Mouse (Mus musculus) kidney, adult 2 months (tissue): Measurements from ENCODE around the gene Ankrd60.

Experiments used
- CTCF ChIP-seq: fragments of 200-500 bp; conservative IDR thresholded peaks from 2 replicates; pipeline ENCODE4 v1.5.1; 2011; ENCODE audit warnings: low read depth, mild to moderate bottlenecking, control low read depth, low read length, moderate library complexity, mixed read lengths; ENCODE audit not compliant: insufficient read depth, insufficient read length
- POLR2A ChIP-seq: fragments of 200-500 bp; IDR thresholded peaks from one replicate; pipeline ENCODE4 v1.6.1; 2011; ENCODE audit warnings: low read depth, low read length, control low read depth

GRCm38 (mm10) chr2:173593841-173594240 lies 15.7 kb upstream of the Ankrd60 start:
- TF ChIP-seq CTCF (no peak), POLR2A (no peak)
